Mouse (Mus musculus): ENCODE measurements at regions not wholly inside any gene's neighbourhood (a gene's known extent, or its start where the extent isn't known, plus 50 kb on each side); places are given as distances from the start of the nearest gene placed in this dataset.

GRCm38 (mm10) chr14:73996229-73996628 lies 335.2 kb downstream of the Gm21750 start:
- DNase-seq: no peak

GRCm38 (mm10) chr14:73997796-73998195 lies 336.8 kb downstream of the Gm21750 start:
- no peak for DNase-seq

GRCm38 (mm10) chr14:73999409-73999909 lies 338.4 kb downstream of the Gm21750 start:
- DNase-seq: no peak

GRCm38 (mm10) chr14:74006911-74007310 lies 345.9 kb downstream of the Gm21750 start:
- no peak for DNase-seq

- no peak for DNase-seq
Observed at GRCm38 (mm10) chr14:74011555-74011954, 350.5 kb downstream of the Gm21750 start.

- no peak for DNase-seq
Observed at GRCm38 (mm10) chr14:74019421-74019820, 358.4 kb downstream of the Gm21750 start.

- DNase-seq: peak; percentile 3
Observed at GRCm38 (mm10) chr14:74047009-74047694, 386.1 kb downstream of the Gm21750 start.

- DNase-seq: no peak
Observed at GRCm38 (mm10) chr14:74047695-74048280, 386.8 kb downstream of the Gm21750 start.

GRCm38 (mm10) chr14:74048386-74048785 lies 387.4 kb downstream of the Gm21750 start:
- DNase-seq: no peak

GRCm38 (mm10) chr14:74066051-74066450 lies 405.0 kb downstream of the Gm21750 start:
- no peak for DNase-seq

- peak; percentile 10 for DNase-seq
Observed at GRCm38 (mm10) chr14:74093016-74093415, 432.0 kb downstream of the Gm21750 start.

GRCm38 (mm10) chr14:74099696-74100095 lies 438.7 kb downstream of the Gm21750 start:
- DNase-seq: no peak

GRCm38 (mm10) chr14:74112603-74113002 lies 451.6 kb downstream of the Gm21750 start:
- no peak for DNase-seq

- no peak for DNase-seq
Observed at GRCm38 (mm10) chr14:74113116-74113515, 452.1 kb downstream of the Gm21750 start.

- no peak for DNase-seq
Observed at GRCm38 (mm10) chr14:74113556-74113955, 452.5 kb downstream of the Gm21750 start.

GRCm38 (mm10) chr14:74117686-74118085 lies 456.7 kb downstream of the Gm21750 start:
- no peak for DNase-seq

GRCm38 (mm10) chr14:74145202-74145700 lies 484.2 kb downstream of the Gm21750 start:
- no peak for DNase-seq

- DNase-seq: no peak
Observed at GRCm38 (mm10) chr14:74166221-74166620, 474.4 kb upstream of the Htr2a start.

GRCm38 (mm10) chr14:74169131-74169875 lies 471.3 kb upstream of the Htr2a start:
- DNase-seq: no peak

- no peak for DNase-seq
Observed at GRCm38 (mm10) chr14:74180066-74180465, 460.6 kb upstream of the Htr2a start.

- DNase-seq: no peak
Observed at GRCm38 (mm10) chr14:74182996-74183395, 457.6 kb upstream of the Htr2a start.

GRCm38 (mm10) chr14:74201710-74202109 lies 438.9 kb upstream of the Htr2a start:
- no peak for DNase-seq

GRCm38 (mm10) chr14:74205011-74205410 lies 435.6 kb upstream of the Htr2a start:
- no peak for DNase-seq
